Mouse (Mus musculus) embryonic facial prominence, embryonic 13.5 days (tissue): ENCODE measurements around the gene Rtel1. TPM values are rescaled to one million over a fixed set of nuclear protein-coding genes. Genes with fewer than 3 reads are reported as not detected.

Source experiments
- ATAC-seq: fragments of 200-750 bp; cut with Nextera tagmentation; 2 replicates; pipeline ENCODE4 v1.8.0; 2017; ENCODE audit warnings: low read depth; ENCODE audit not compliant: insufficient number of reproducible peaks, insufficient read depth, low FRiP score, low TSS enrichment
- H3K27ac ChIP-seq: fragments of 300-500 bp; sonication (generic); 2 replicates; pipeline ENCODE4 v1.5.1; 2015; ENCODE audit warnings: moderate library complexity, mild to moderate bottlenecking, inconsistent platforms
- H3K27me3 ChIP-seq: fragments of 300-500 bp; sonication (generic); 2 replicates; pipeline ENCODE4 v1.6.1; 2015; ENCODE audit warnings: mild to moderate bottlenecking, inconsistent platforms
- H3K36me3 ChIP-seq: fragments of 300-500 bp; sonication (generic); 2 replicates; pipeline ENCODE4 v1.6.1; 2015; ENCODE audit warnings: mild to moderate bottlenecking, inconsistent platforms
- H3K4me1 ChIP-seq: fragments of 300-500 bp; sonication (generic); 2 replicates; pipeline ENCODE4 v1.6.1; 2015; ENCODE audit warnings: inconsistent platforms
- H3K4me2 ChIP-seq: fragments of 300-500 bp; sonication (generic); 2 replicates; pipeline ENCODE4 v1.6.1; 2015; ENCODE audit warnings: moderate library complexity, mild to moderate bottlenecking, inconsistent platforms
- H3K4me3 ChIP-seq: fragments of 300-500 bp; sonication (generic); 2 replicates; pipeline ENCODE4 v1.5.1; 2015; ENCODE audit warnings: mild to moderate bottlenecking, inconsistent platforms
- H3K9ac ChIP-seq: fragments of 300-500 bp; sonication (generic); 2 replicates; pipeline ENCODE4 v1.6.1; 2015; ENCODE audit warnings: mild to moderate bottlenecking, inconsistent platforms
- H3K9me3 ChIP-seq: fragments of 300-500 bp; sonication (generic); 2 replicates; pipeline ENCODE4 v1.6.1; 2016; ENCODE audit warnings: inconsistent platforms
- WGBS: fragments of 180-500 bp; shearing (Covaris S2); methylation state at CpG from one replicate; pipeline ENCODE4 v1.1.7; 2015; ENCODE audit warnings: mixed read lengths; 5-methylcytosine and 5-hydroxymethylcytosine counted together
- polyA plus RNA-seq: library from polyadenylated mRNA; unstranded; fragments of >200 nt; fragmentation: Nextera tagmentation; extraction: Ambion mirVana; gene quantifications from 2 replicates; pipeline ENCODE4 v1.2.1, GENCODE M21; 2015

The Rtel1 gene
- polyA plus RNA-seq, 1 experiment from 2014 or later: 48.9 TPM

DNA sequence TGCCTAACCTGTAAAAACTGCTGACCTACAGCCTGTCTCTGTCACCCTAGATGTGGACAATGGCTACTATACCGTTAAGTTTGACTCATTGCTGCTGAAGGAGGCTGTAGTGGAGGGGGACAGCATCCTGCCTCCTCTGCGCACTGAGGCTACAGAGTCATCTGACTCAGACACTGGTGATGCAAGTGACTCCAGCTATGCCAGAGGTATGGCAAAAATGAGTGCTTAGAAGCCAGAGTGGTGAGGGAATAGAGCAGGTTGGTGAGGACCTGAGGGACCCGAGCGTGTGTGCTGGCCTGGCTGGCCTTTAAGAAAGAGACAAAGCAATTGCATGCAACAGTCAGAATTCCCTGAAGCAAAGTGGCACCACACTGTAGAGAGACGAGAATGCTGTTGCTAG is 59.2 kb downstream of the Rtel1 start:
- Histone ChIP-seq H3K4me3 (no peak overlapping the region), H3K4me2 (no peak overlapping the region), H3K4me1 (no peaks in the 10 kb centered on the region), H3K27me3 (no peaks in the 10 kb centered on the region), H3K27ac (no peak overlapping the region), H3K9me3 (no peaks in the 10 kb centered on the region), H3K9ac (no peak overlapping the region), H3K36me3 (peaks cover 57% of the 10 kb centered on the region)
- ATAC-seq: no peak
- WGBS: 89% methylated on average over 5 of the region's 5 CpGs

DNA sequence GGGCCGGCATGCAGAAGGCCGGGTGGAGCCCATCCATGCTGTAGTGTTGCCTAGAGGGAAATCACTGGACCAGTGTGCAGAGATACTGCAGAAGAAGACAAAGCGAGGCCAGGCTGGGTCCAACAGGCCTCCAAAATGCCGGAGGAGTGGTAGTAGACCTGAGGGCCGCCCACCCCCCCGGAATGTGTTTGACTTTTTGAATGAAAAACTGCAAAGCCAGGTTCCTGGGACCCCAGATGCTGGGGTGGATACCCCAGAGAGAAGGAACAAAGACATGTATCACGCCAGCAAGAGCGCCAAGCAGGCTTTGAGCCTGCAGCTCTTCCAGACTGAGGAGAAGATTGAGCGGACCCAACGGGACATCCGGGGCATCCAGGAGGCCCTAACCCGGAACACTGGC is 60.2 kb downstream of the Rtel1 start, which contains the start of gene Lime1:
Gene Lime1, plus strand, starts transcription at position 301 of the 400 bp plus-strand sequence.
- no peak within 1 kb of the TSS for H3K27ac ChIP-seq
- no peaks in the 10 kb centered on the region for H3K4me1 ChIP-seq
- WGBS: 93% methylated on average over 12 of the region's 12 CpGs
- H3K9ac ChIP-seq: no peak within 1 kb of the TSS
- no peak within 1 kb of the TSS for H3K4me3 ChIP-seq
- no peak for ATAC-seq
- H3K4me2 ChIP-seq: no peak within 1 kb of the TSS
- H3K9me3 ChIP-seq: no peaks in the 10 kb centered on the region
- H3K27me3 ChIP-seq: no peaks in the 10 kb centered on the region
- peaks cover 68% of the 10 kb centered on the region for H3K36me3 ChIP-seq

DNA sequence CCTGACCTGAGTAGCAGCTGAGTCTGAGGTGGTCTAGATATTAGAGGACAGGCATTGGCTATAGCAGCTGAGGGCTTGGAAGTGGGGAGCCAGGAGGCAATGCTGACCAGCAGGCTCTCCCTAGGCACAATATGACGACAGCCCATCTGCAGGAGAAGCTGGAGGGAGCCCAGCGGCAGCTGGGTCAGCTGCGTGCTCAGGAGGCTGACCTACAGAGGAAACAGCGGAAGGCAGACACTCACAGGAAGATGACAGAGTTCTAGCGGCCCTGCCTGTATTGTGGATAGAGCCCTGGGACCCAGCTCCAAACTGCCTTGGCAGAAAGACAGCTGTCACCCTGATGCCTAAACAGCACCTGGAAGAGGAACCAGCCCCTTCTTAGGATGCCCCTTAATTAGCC is 60.7 kb downstream of the Rtel1 start:
- 79% methylated on average over 5 of the region's 5 CpGs for WGBS
- H3K4me1 ChIP-seq: no peaks in the 10 kb centered on the region
- no peak for ATAC-seq
- no peaks in the 10 kb centered on the region for H3K27me3 ChIP-seq
- no peak overlapping the region for H3K9ac ChIP-seq
- peaks cover 72% of the 10 kb centered on the region for H3K36me3 ChIP-seq
- no peak overlapping the region for H3K4me3 ChIP-seq
- no peaks in the 10 kb centered on the region for H3K9me3 ChIP-seq
- H3K4me2 ChIP-seq: no peak overlapping the region
- no peak overlapping the region for H3K27ac ChIP-seq

DNA sequence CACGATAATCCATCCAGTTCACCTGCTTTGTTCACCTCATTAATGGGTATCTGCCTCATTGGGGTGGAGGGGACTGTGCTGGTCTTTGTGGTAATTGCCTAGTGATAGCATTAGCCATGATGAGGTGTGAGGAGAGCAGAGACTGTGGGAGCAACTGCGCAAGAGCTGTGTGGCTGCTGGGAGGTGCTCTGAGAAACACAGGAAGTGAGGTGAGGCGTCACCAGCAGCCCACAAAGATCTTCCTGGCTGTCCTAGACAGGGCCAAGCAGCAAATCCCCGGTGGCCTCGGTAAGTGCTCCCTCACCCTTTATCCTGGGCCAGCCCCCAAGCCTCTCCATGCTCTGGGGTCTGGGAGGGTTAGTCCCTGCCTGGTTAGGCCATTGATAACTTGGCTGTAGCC is 61.6 kb downstream of the Rtel1 start:
- Histone ChIP-seq H3K4me1 (no peaks in the 10 kb centered on the region), H3K36me3 (peaks cover 79% of the 10 kb centered on the region), H3K4me3 (no peak overlapping the region), H3K9ac (no peak overlapping the region), H3K27ac (no peak overlapping the region), H3K27me3 (no peaks in the 10 kb centered on the region), H3K4me2 (no peak overlapping the region), H3K9me3 (no peaks in the 10 kb centered on the region)
- ATAC-seq: no peak
- 88% methylated on average over 5 of the region's 5 CpGs for WGBS

DNA sequence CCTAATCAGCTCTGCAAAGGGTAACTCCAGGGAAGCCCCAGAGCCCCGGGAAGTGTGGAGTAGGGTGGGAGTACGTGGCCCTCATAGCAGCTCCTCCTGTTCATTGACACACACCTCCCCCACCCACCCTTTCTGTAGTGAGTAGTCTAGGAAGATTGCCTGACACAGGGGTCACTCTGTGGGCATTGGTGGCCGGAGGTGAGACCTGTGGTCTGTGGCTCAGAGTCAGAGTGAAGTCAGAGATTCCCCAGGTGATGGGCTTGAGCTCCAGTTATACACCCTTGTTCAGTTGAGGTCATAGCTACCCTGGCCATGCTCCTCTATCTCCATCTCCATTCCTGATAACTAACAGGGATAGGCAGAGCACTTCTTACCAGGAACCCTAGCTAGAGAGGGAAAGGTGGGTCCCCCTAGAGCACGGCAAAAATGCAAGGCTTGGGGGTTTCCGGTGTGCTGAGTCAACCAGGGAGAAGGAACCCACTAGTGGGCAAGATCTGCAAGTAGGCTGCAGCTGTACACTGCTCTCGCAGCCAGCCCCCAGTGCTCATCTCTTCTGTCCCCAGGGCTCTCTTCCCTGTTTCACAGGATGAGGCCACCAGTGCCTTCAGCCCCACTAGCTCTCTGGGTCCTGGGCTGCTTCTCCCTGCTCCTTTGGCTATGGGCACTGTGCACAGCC is 62.2 kb downstream of the Rtel1 start:
- ATAC-seq: no peak
- H3K4me3 ChIP-seq: no peak overlapping the region
- H3K4me1 ChIP-seq: no peaks in the 10 kb centered on the region
- H3K4me2 ChIP-seq: no peak overlapping the region
- peaks cover 86% of the 10 kb centered on the region for H3K36me3 ChIP-seq
- no peak overlapping the region for H3K27ac ChIP-seq
- WGBS: 89% methylated on average over 6 of the region's 6 CpGs
- no peaks in the 10 kb centered on the region for H3K27me3 ChIP-seq
- H3K9me3 ChIP-seq: no peaks in the 10 kb centered on the region
- no peak overlapping the region for H3K9ac ChIP-seq

DNA sequence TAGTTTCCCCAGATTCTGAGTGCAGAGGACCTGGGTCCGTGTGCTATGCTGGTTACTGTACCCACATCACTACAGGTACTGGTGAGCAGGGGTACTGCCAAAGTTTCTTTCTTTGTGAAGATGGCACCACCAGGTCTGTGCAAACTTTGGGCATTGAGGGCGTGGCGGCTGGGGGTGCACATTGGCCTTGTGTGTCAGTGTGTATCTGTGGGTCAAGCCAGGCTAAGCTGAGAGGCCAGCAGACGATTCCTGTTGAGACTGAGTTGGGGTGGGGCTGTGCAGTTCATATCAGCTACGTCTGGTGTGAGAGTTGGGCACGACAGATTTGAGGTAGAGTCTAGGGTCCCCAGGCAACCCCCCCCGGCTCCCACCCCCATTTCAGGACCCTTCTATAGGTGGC is 64.9 kb downstream of the Rtel1 start:
- Histone ChIP-seq H3K9ac (no peak overlapping the region), H3K4me1 (no peaks in the 10 kb centered on the region), H3K27ac (no peak overlapping the region), H3K9me3 (no peaks in the 10 kb centered on the region), H3K27me3 (no peaks in the 10 kb centered on the region), H3K4me2 (no peak overlapping the region), H3K36me3 (peaks cover 77% of the 10 kb centered on the region), H3K4me3 (no peak overlapping the region)
- ATAC-seq: no peak
- WGBS: 84% methylated on average over 7 of the region's 7 CpGs

DNA sequence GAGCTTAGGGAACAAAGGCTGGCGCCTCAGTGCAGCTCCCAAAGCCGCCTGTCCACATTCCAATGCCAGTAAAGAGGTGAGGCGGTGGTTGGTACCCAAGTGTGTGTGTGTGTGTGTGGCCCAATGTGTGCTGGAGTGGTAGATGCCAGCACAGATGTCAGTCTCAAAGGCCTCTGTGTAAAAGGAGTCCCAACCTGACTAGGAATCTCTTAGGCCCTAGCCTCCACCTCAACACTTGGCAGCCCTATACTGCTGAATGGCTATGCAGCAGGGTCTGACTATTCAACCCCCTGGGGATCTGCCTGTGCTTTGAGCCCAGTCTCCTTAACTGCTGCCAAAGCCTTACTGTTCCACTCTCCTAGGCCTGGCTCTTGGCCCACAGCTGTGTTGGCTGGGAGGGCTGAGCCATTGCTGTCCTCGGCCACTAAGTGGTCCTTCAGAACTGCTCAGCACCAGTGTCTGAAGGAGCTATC is 65.4 kb downstream of the Rtel1 start:
- 69% methylated on average over 4 of the region's 4 CpGs for WGBS
- Histone ChIP-seq H3K4me2 (no peak overlapping the region), H3K4me1 (no peaks in the 10 kb centered on the region), H3K36me3 (peaks cover 72% of the 10 kb centered on the region), H3K4me3 (no peak overlapping the region), H3K9me3 (no peaks in the 10 kb centered on the region), H3K9ac (no peak overlapping the region), H3K27me3 (no peaks in the 10 kb centered on the region), H3K27ac (no peak overlapping the region)
- ATAC-seq: 0 out of 2 replicates have a peak, but pooled peaks have one; percentile 16

DNA sequence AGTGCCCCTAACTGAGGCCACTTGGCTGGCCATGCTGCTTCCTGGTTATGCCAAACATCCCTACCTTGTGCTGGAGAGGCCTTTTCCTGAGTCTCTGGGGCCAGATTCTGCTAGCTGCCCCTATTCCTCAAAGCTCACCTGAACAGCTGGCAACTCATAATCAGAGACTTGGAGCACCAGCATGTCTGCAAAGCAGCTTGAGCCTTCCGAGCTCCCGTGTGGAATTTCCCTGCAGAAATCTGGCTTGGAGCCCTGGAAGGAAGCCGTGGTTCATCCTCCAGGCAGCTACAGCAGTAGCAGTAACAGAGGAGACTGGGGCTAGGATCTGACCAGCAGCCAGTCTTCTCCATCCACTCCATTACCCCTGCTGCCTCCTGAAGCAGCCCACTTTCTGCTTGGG is 66.3 kb downstream of the Rtel1 start:
- no peaks in the 10 kb centered on the region for H3K4me1 ChIP-seq
- no peak for ATAC-seq
- peaks cover 63% of the 10 kb centered on the region for H3K36me3 ChIP-seq
- 79% methylated on average over 3 of the region's 3 CpGs for WGBS
- no peaks in the 10 kb centered on the region for H3K27me3 ChIP-seq
- no peak overlapping the region for H3K4me3 ChIP-seq
- no peaks in the 10 kb centered on the region for H3K9me3 ChIP-seq
- H3K4me2 ChIP-seq: no peak overlapping the region
- no peak overlapping the region for H3K27ac ChIP-seq
- H3K9ac ChIP-seq: no peak overlapping the region

DNA sequence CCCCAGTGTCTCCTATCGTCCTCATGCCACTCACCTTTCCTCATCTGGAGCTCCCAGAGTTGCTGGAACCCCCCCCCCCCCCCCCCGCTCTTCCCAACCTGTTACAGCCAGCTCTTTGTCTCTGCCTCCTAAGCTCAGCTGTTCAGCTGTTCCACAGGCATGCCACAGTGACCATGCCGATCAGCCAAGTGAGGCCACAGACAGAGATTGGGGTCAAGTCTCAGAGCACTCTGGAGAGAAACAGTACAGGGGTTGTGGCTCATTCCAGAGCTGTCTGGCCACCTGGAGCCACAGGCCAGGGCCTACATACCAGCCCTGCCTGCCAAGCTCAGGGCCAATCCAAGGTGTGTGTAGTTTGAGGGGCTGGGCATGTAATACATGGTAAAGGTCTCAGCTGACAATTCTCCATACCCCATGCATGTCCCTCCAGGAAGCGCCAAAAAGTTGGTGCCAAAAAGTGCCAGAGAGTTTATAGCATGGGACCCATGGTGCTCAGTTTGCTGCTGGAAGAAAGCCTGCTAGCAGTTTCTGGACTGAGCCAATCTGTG is 67.2 kb downstream of the Rtel1 start:
- Histone ChIP-seq H3K27ac (no peak overlapping the region), H3K27me3 (no peaks in the 10 kb centered on the region), H3K4me3 (no peak overlapping the region), H3K9ac (no peak overlapping the region), H3K4me2 (no peak overlapping the region), H3K36me3 (peaks cover 59% of the 10 kb centered on the region), H3K4me1 (no peaks in the 10 kb centered on the region), H3K9me3 (no peaks in the 10 kb centered on the region)
- ATAC-seq: no peak
- WGBS: 84% methylated on average over 4 of the region's 4 CpGs

DNA sequence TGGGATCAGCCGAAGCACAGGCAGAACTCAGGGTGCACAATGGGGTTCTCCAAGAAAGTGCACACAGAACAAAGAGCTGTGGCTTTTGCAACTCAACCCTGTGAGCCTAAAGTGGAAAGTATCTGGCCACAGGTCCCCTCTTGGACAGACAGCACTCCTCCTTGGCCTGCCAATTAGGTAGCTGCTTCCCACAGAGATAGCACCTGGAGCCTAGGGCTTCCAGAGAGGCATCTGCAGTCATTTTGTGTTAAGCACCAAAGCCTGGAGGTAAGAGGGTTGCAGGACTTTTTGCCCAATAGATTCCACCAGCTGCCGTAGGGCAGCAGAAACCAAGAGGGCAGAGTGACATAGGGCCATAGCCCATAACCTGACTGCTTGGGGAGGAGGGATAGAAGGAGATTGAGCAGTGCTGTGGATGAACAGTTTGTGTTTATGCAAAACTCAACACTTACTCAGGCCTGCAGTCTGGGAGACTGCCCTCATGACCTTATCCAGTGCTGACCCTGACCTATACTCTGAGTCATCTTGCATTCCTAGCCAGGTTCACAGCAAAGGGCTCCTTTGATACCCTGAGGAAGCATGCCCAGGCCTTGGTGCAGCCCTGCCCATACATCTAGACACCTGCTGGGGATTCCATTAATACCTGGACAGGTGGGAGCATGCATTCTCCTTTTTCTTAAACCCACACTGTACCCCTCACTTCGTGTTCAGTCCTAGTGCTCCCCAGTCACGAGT is 70.8 kb downstream of the Rtel1 start:
- no peak for ATAC-seq
- Histone ChIP-seq H3K9ac (no peak overlapping the region), H3K36me3 (peaks cover 23% of the 10 kb centered on the region), H3K27me3 (no peaks in the 10 kb centered on the region), H3K4me2 (no peak overlapping the region), H3K27ac (no peak overlapping the region), H3K4me3 (no peak overlapping the region), H3K9me3 (no peaks in the 10 kb centered on the region), H3K4me1 (no peaks in the 10 kb centered on the region)
- 72% methylated on average over 4 of the region's 4 CpGs for WGBS

DNA sequence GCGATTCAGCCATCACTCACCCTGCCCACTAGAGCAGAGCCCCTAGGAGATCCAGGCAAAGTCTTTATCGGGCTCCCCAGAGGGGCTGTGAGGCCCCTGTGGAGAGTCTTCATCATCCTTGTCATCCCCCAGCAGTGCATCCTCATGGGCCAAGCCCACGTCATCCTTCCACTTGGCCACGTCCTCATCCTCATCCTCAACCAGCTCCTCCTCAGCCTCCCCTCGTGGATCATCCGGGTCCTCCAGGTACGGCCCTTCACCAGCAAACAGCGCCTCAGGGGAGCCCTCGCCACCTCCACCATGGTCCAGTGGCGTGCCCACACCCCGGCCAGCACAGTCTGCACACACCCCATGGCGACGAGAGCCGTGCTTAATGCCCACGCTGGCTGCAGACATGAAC is 71.5 kb downstream of the Rtel1 start:
- Histone ChIP-seq H3K4me1 (no peaks in the 10 kb centered on the region), H3K9ac (no peak overlapping the region), H3K27ac (no peak overlapping the region), H3K36me3 (peaks cover 18% of the 10 kb centered on the region), H3K9me3 (no peaks in the 10 kb centered on the region), H3K27me3 (no peaks in the 10 kb centered on the region), H3K4me3 (no peak overlapping the region), H3K4me2 (no peak overlapping the region)
- 88% methylated on average over 15 of the region's 15 CpGs for WGBS
- ATAC-seq: no peak

DNA sequence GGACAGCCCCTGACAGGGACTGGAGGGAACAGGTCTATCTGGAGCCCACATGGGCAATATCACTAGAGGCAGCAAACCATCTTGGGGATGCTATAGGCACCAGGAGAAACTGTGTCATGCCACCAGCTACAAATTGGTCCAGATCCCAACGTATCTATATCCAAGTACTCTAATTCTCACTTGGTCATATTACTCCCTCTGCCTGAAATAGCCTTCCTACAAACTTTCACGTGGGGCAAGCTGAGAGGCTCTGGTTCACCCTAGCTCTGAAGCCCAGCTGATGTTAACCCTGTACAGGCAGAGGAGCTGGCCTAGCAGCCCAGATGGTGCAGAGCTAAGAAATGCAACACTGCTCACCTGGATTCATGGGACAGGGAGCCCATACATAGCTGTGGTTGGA is 72.0 kb downstream of the Rtel1 start:
- Histone ChIP-seq H3K4me3 (no peak overlapping the region), H3K9ac (no peak overlapping the region), H3K27ac (no peak overlapping the region), H3K9me3 (no peaks in the 10 kb centered on the region), H3K27me3 (no peaks in the 10 kb centered on the region), H3K4me1 (no peaks in the 10 kb centered on the region), H3K4me2 (no peak overlapping the region), H3K36me3 (peaks cover 12% of the 10 kb centered on the region; the same call in 1 of the 2 replicates)
- no peak for ATAC-seq
- 67% methylated on average over 2 of the region's 2 CpGs for WGBS
